Mouse (Mus musculus): ENCODE data around the gene Pkmyt1. TPM values are rescaled to one million over a fixed set of nuclear protein-coding genes. Genes with fewer than 3 reads are reported as not detected.

Gene Pkmyt1
- polyA plus RNA-seq, 1 experiment from 2014 or later, result 52.8 TPM

DNA sequence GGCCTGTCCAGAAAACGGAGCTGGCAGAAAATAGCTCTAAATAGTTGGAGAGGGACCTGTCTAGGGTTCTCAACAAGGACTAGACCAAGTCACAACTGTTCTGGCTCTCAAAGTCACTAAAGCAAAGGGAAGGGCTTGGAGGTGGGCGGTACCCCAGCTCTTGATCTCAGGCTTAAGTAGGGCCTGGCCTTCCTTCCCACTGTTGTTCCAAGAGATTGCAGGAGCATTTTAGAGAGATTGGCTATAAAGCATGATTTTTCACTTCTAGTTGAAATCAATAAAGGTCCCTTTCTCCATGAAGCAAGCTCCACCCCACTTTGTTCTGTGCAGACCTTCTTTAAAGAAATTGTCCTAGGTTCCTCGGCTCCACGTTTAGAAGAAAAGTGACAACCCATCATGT lies 659 bp upstream of the Pkmyt1 start:
- Histone ChIP-seq H3K4me2 (replicated peaks) (peak overlapping the region; percentile 80), H3K9ac (peak overlapping the region; percentile 70), H3K36me3 (no peaks in the 10 kb centered on the region), H3K9me3 (no peaks in the 10 kb centered on the region), H3K27ac (no peak overlapping the region; the same call in 1 of the 2 replicates), H3K4me3 (peak overlapping the region; percentile 88), H3K4me1 (peaks cover 17% of the 10 kb centered on the region), H3K27me3 (0 out of 2 replicates have a peak, but pooled peaks cover 3% of the 10 kb centered on the region)
- WGBS, result 62% methylated on average over 4 of the region's 4 CpGs
- no peak for ATAC-seq (ENCODE audit: low FRiP score, low read depth)

DNA sequence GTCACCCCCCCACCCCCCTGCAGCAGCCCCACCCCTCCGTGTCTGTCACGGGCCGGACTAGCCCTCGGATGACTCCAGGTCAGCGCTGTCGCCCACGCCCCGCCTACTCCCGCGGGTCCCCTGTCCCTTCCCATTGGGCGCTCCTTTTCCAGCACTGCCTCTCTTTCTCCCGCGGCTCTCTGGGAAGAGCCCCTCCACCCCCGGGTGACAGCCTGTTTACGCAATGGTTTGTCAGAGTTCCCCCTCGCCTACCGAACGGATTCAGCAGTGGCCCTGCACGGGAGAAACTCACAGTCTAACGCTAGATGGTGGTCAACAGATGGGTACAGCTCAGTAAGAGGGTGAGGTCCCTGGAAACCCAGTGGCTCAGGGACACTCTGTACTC lies 614 bp downstream of the Pkmyt1 start:
- Histone ChIP-seq H3K4me2 (replicated peaks) (peak overlapping the region; percentile 80), H3K27me3 (no peaks in the 10 kb centered on the region), H3K4me1 (peaks cover 17% of the 10 kb centered on the region), H3K9ac (peak overlapping the region; percentile 76), H3K4me3 (peak overlapping the region; percentile 88), H3K9me3 (no peaks in the 10 kb centered on the region), H3K36me3 (no peaks in the 10 kb centered on the region), H3K27ac (peak overlapping the region; percentile 73; the same call in 1 of the 2 replicates)
- WGBS, result under 1% methylated on average over 20 of the region's 20 CpGs
- peak; percentile 77 for ATAC-seq (ENCODE audit: low FRiP score, low read depth)

DNA sequence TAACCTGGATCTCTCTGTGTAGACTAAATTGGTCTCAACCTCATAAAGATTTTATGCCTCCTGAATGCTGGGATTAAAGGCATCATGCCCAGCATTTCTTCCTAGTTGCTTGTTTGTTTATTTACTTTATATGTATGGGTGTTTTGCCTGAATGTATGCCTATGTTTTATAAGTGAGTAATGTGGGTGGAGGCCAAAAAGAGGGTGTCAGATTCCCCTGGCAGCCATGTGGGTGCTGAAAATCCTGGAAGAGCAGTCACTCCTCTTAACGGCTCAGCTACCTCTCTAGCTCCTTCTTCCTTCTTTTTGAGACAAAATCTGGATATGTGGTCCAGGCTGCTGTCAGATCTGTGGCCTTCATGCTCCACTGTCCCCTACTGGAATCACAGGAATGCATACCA lies 4.3 kb downstream of the Pkmyt1 start:
- Histone ChIP-seq H3K27me3 (no peaks in the 10 kb centered on the region), H3K4me2 (replicated peaks) (no peak overlapping the region), H3K36me3 (peaks cover 16% of the 10 kb centered on the region), H3K9me3 (no peaks in the 10 kb centered on the region), H3K27ac (no peak overlapping the region), H3K4me1 (peaks cover 16% of the 10 kb centered on the region), H3K4me3 (no peak overlapping the region), H3K9ac (no peak overlapping the region)
- 41% methylated on average over 1 of the region's 1 CpGs for WGBS
- ATAC-seq (ENCODE audit: low FRiP score, low read depth), result no peak

DNA sequence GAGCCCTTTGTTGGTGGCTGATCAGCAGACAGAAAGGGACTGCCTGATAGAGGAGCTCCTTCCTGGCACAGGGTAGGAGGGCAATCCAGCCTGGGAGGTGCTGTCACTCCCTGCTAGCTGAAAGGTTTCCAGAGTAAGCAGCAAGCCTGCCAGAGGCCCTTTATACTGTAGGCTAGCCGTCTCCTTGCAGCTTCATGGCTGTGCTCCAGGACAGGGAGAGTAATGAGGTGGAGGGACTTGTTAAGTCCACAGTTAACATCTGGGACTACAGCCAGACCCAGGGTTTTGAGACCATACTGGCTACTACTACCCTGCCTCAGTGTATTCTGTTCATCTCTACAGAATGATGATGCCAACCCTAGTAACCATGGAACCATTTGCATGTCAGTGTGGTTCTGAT lies 8.2 kb downstream of the Pkmyt1 start:
- no peaks in the 10 kb centered on the region for H3K9me3 ChIP-seq
- H3K9ac ChIP-seq, result no peak overlapping the region
- no peak for ATAC-seq (ENCODE audit: low FRiP score, low read depth)
- no peak overlapping the region for H3K4me2 ChIP-seq (replicated peaks)
- H3K36me3 ChIP-seq, result peaks cover 31% of the 10 kb centered on the region
- 68% methylated on average over 1 of the region's 1 CpGs for WGBS
- peaks cover 28% of the 10 kb centered on the region for H3K27me3 ChIP-seq
- no peak overlapping the region for H3K27ac ChIP-seq
- H3K4me1 ChIP-seq, result peaks cover 8% of the 10 kb centered on the region
- no peak overlapping the region for H3K4me3 ChIP-seq

DNA sequence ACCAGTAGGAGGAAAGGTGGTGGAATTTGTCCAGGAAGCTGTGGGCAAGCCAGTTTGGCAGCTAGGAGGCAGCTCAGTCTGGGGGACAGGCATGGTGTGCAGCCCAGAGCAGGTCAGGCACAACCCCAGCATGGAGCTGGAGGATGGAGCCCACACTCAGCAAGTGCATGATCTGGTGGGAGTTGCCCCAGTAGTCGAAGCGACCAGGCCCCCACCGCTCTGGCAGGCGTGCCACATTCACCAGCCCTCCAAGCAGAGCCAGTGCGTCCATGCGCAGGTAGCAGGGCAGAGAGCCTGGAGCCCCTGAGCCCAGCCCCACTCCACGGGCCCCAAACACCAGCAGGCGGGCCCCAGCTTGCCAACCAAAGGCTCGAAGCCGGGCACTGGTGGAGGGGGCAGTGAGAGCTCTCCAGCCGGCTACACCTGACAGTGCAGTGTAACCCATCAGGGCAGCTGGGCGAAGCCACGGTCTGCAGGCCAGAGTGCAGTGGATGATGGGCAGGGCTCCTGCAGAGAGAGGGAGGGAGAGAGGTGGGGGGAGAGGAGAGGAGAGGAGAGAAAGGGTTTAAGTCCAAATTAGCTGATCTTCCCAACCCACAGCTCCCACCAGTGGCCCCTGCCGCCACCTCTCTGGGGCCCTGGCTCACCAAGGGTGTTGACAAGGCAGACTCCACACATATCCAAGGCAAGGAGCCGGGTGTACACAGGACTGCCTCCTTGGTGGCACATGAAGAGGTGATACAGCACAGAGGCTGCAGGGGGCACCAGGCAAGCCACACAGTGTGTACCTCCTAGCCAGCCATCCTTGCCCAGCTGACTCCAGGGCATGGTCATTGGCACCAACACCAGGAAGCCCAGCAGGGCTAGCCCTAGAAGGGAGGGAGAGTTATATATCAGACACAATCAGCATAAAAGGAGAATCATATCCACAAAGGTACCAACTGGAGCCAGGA lies 11.6 kb downstream of the Pkmyt1 start:
- WGBS, result 61% methylated on average over 15 of the region's 15 CpGs

DNA sequence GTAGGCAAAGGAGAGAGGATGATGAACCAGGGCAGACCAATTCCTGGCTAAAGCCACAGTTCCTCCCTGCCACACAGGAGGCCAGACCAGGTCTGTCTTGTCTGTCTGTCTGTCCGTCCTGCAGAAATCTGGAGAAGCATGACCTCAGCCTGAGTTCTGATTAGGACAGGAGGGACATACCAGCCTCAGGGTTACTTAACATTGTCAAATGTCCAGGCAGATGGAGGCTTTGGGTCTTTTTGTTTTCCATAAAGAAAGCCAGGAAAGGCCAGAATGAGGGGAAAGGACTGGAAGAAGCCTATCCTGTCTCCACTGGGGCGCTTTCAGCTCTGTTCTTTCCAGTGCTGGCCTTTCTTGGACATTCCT lies 12.7 kb downstream of the Pkmyt1 start:
- peaks cover 29% of the 10 kb centered on the region for H3K36me3 ChIP-seq
- no peak overlapping the region for H3K27ac ChIP-seq
- no peak for ATAC-seq (ENCODE audit: low FRiP score, low read depth)
- peak overlapping the region; percentile 74 for H3K9ac ChIP-seq
- peaks cover 73% of the 10 kb centered on the region for H3K27me3 ChIP-seq
- WGBS, result 47% methylated on average over 2 of the region's 2 CpGs
- peaks cover 29% of the 10 kb centered on the region for H3K4me1 ChIP-seq
- H3K4me2 ChIP-seq (replicated peaks), result peak overlapping the region; percentile 98
- H3K4me3 ChIP-seq, result peak overlapping the region; percentile 67
- H3K9me3 ChIP-seq, result no peaks in the 10 kb centered on the region

More for the DNA sequence above, 11.6 kb downstream of the Pkmyt1 start:
- Histone ChIP-seq H3K9ac (peak overlapping the region; percentile 45; the same call in 1 of the 2 replicates), H3K4me1 (peaks cover 28% of the 10 kb centered on the region), H3K27ac (no peak overlapping the region), H3K9me3 (no peaks in the 10 kb centered on the region), H3K4me3 (no peak overlapping the region), H3K4me2 (replicated peaks) (peak overlapping the region; percentile 98; the same call in 1 of the 2 replicates), H3K27me3 (peaks cover 63% of the 10 kb centered on the region), H3K36me3 (peaks cover 31% of the 10 kb centered on the region)
- ATAC-seq (ENCODE audit: low FRiP score, low read depth), result no peak

DNA sequence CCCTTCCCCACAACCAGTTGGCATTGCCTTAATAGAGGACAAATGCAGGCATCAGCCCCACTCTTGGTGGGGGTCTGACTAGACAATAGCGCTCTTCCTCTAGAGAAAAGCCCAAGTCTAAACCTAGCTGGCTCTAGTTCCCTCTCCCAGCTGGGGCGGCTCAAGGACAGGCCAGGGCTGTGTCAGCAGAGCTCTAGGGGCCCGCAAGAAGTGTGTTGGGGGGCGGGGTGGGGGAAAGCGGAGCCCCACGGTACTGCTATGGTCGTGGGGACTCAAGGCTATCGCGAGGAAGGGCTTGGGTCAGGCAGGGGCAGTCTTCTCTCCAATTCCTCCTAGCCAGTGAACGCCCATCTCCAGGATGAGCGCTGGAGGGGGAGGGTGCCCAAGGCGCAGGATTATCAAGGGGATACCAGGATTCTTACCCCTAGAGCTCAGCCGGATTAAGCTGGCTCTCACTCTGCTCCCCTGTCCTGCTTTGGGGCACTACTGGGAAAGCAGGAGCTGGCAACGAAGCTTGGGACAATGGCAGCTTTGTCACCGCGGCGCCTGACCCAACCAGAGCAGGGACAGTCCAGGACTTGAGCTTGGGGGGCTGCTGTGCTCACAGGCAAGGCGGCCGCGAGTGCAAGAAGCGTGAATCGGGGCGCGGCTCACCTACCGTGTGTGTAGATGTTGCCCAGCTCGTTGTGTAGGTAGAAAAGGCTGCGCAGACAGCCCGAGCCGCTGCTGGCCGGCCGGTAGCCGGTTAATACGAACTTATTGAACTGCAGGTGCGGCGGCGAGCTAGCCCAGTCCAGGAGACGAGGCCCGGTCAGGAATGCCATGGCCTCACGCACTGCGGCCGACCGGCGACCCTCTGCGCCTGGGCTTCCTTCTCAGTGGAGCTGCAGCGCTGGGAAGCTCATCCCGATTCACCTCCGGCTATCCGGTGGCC lies 13.3 kb downstream of the Pkmyt1 start:
- H3K4me3 ChIP-seq, result peak overlapping the region; percentile 67
- no peak overlapping the region for H3K27ac ChIP-seq
- H3K4me1 ChIP-seq, result peaks cover 29% of the 10 kb centered on the region
- peak overlapping the region; percentile 74 for H3K9ac ChIP-seq
- peak; percentile 0; the same call in 1 of the 2 replicates for ATAC-seq (ENCODE audit: low FRiP score, low read depth)
- H3K4me2 ChIP-seq (replicated peaks), result peak overlapping the region; percentile 98
- under 1% methylated on average over 48 of the region's 48 CpGs for WGBS
- H3K36me3 ChIP-seq, result peaks cover 23% of the 10 kb centered on the region
- H3K27me3 ChIP-seq, result peaks cover 80% of the 10 kb centered on the region
- H3K9me3 ChIP-seq, result no peaks in the 10 kb centered on the region

DNA sequence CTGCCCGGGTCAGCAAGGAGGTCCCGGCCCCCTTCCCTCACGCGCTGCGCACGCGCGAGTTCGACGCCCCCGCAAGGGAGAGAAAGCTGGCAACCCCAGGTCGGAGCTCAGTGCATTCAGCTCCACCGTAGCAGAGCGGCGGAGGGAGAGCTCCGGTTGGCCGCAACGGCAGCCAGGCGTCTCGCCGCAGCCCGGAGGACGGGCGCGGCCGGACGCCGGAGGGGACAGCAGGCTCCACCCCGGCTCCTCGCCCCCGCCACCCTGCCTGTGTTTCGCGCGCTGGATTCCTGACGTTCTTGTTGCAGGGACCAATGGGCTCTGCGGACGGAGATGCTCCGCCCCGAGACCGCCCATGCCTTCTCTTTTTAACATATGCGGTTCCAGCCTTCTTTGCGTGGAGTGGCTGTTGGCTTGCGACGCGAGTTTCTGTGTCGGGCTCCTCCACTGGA lies 14.0 kb downstream of the Pkmyt1 start:
- H3K4me3 ChIP-seq, result peak overlapping the region; percentile 67
- H3K9ac ChIP-seq, result peak overlapping the region; percentile 74
- peaks cover 87% of the 10 kb centered on the region for H3K27me3 ChIP-seq
- ATAC-seq (ENCODE audit: low FRiP score, low read depth), result peak; percentile 82
- no peak overlapping the region for H3K27ac ChIP-seq
- H3K36me3 ChIP-seq, result peaks cover 18% of the 10 kb centered on the region
- peaks cover 36% of the 10 kb centered on the region for H3K4me1 ChIP-seq
- H3K9me3 ChIP-seq, result no peaks in the 10 kb centered on the region
- H3K4me2 ChIP-seq (replicated peaks), result peak overlapping the region; percentile 98
- 0% methylated on average over 46 of the region's 46 CpGs for WGBS

DNA sequence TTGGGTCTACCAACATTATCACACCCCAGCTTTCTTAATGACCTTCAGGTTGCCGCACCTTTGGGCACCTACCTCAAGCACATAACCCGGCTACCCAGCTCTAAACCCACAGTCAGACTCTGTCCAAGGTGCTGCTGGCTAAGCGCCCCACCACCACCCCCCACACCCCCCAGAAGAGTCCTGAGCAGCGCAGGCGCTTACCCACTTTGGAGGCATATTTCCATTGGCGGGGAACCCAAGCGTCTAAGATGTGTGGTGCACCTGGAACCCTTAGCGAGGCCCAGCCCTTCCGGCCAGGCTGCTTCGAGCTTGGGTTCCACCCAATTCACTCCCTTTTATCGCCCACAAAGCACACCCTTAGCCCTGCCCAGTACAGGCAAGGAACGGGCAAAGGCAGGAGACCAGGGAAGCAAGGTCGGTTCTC lies 14.5 kb downstream of the Pkmyt1 start, which contains the start of gene Paqr4:
Paqr4 (minus strand) TSS at position 270 of the 424 bp plus-strand sequence.
- H3K9me3 ChIP-seq, result no peaks in the 10 kb centered on the region
- 2% methylated on average over 13 of the region's 13 CpGs for WGBS
- peak; percentile 42 for ATAC-seq (ENCODE audit: low FRiP score, low read depth)
- H3K27me3 ChIP-seq, result peaks cover 91% of the 10 kb centered on the region
- peak within 1 kb of the TSS; percentile 74 for H3K9ac ChIP-seq
- H3K27ac ChIP-seq, result no peak within 1 kb of the TSS
- H3K4me3 ChIP-seq, result peak within 1 kb of the TSS; percentile 67
- H3K36me3 ChIP-seq, result peaks cover 13% of the 10 kb centered on the region
- H3K4me1 ChIP-seq, result peaks cover 40% of the 10 kb centered on the region
- peak within 1 kb of the TSS; percentile 98 for H3K4me2 ChIP-seq (replicated peaks)

DNA sequence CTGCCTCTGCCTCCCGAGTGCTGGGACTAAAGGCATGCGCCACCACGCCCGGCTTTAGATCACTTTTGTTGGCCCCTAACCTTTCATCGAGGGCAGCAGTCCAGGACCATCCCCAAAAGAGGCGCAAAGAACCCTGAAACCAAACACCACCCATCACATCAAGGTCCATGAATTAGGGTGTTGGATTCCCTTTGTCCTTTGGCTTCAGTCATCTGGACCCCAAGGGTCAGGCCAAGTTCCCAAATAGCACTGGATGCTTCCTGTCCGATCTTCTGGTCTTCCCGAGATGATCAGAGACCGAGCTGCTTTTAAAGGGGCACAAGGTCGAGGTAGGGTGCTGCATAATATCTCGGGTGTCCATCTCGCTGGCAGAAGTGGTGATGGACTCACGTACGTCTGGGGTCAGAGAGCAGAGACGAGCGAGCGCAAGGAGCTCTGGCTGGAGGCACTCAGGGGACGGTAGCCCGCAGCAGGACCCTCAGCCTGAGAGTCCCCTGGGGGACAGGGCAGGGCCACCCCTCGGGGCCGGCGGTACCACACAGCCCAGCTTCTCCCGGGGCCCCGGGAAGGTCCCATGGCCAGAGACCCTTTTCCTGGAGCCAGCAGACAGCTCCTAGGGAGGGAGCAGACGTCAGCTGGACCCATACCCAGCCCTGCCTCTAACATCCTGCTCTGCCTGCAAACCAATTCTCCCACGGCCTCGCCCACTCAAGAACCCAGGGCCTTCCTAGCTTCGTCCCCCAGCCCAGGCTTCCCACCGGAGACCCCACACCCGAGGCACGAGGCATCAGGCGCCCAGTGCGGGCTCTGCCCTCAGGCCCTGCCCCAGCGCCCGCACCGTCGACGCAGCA lies 15.4 kb downstream of the Pkmyt1 start:
- Histone ChIP-seq H3K4me1 (peaks cover 46% of the 10 kb centered on the region), H3K9ac (no peak overlapping the region), H3K4me2 (replicated peaks) (peak overlapping the region; percentile 58), H3K27ac (no peak overlapping the region), H3K4me3 (peak overlapping the region; percentile 42; the same call in 1 of the 2 replicates), H3K9me3 (no peaks in the 10 kb centered on the region), H3K27me3 (peaks cover 100% of the 10 kb centered on the region), H3K36me3 (peaks cover 5% of the 10 kb centered on the region)
- WGBS, result 47% methylated on average over 38 of the region's 38 CpGs
- no peak for ATAC-seq (ENCODE audit: low FRiP score, low read depth)
